Mouse (Mus musculus) CH12.LX (cell line): Measurements from ENCODE around the gene Tnfaip8l2. TPM values are rescaled to one million over a fixed set of nuclear protein-coding genes. Genes with fewer than 3 reads are reported as not detected.

Experiments used
- DNase-seq: peaks from one replicate; pipeline ENCODE4 v3.0.0-alpha.2; 2013; ENCODE audit errors: extremely low read depth
- H3K27ac ChIP-seq: 2 replicates; pipeline ENCODE4 v1.5.1; 2012; ENCODE audit warnings: low read depth, mild to moderate bottlenecking, control low read depth, moderate library complexity; ENCODE audit not compliant: insufficient read depth
- H3K27me3 ChIP-seq: replicated peaks from 2 replicates; pipeline ENCODE3; 2012; ENCODE audit warnings: inconsistent platforms
- H3K36me3 ChIP-seq, 2 experiments: replicated peaks in 1 of 2; 2 replicates each; pipeline versions ENCODE3 to v1.6.1; 2012; ENCODE audit warnings: inconsistent platforms in 1 of 2, low read length in 1 of 2, mild to moderate bottlenecking in 1 of 2, mixed read lengths in 1 of 2, moderate library complexity in 1 of 2; ENCODE audit not compliant: control insufficient read depth in 1 of 2, insufficient read depth in 1 of 2
- H3K4me1 ChIP-seq, 2 experiments: 2 replicates each; pipeline ENCODE4 v1.6.1; 2012; ENCODE audit warnings: inconsistent platforms in 1 of 2, moderate library complexity in 1 of 2; ENCODE audit not compliant: insufficient read depth in 2 of 2, control insufficient read depth in 1 of 2
- H3K4me2 ChIP-seq: 2 replicates; pipeline ENCODE4 v1.6.1; 2012; ENCODE audit warnings: low read depth, mild to moderate bottlenecking, control low read depth; ENCODE audit not compliant: poor library complexity, insufficient read depth, severe bottlenecking
- H3K4me3 ChIP-seq, 3 experiments: fragments of 150-350 bp in 1 of 3; sonication (generic) in 1 of 3; replicated peaks in 1 of 3; 2 replicates each; pipeline versions ENCODE3 to v1.5.1; 2011 to 2012; ENCODE audit warnings: low read depth in 2 of 3, low read length in 2 of 3, mild to moderate bottlenecking in 2 of 3, moderate library complexity in 2 of 3, control low read depth in 1 of 3, improper control_type of control experiment in 1 of 3, inconsistent platforms in 1 of 3, mixed read lengths in 1 of 3; ENCODE audit not compliant: poor library complexity in 1 of 3
- H3K79me2 ChIP-seq: replicated peaks from 2 replicates; pipeline ENCODE4 v1.6.1; 2012; ENCODE audit warnings: mild to moderate bottlenecking, moderate library complexity; ENCODE audit not compliant: control insufficient read depth, poor library complexity, insufficient read depth, severe bottlenecking; ENCODE audit errors: extremely low read depth
- H3K9ac ChIP-seq: 2 replicates; pipeline ENCODE4 v1.6.1; 2012; ENCODE audit warnings: low read depth, mild to moderate bottlenecking, control low read depth, moderate library complexity; ENCODE audit not compliant: insufficient read depth
- H3K9me3 ChIP-seq: replicated peaks from 2 replicates; pipeline ENCODE3; 2012; ENCODE audit warnings: low read length, inconsistent platforms, mixed read lengths
- BHLHE40 ChIP-seq: IDR thresholded peaks from 2 replicates; pipeline ENCODE4 v1.6.1; 2011; ENCODE audit warnings: mild to moderate bottlenecking, low read depth, low read length, improper control_type of control experiment
- CHD1 ChIP-seq: IDR thresholded peaks from 2 replicates; pipeline ENCODE4 v1.6.1; 2012; ENCODE audit warnings: low read depth, low read length, improper control_type of control experiment, inconsistent platforms
- CHD2 ChIP-seq: IDR thresholded peaks from 2 replicates; pipeline ENCODE4 v1.6.1; 2011; ENCODE audit warnings: low read length, improper control_type of control experiment
- CTCF ChIP-seq, 2 experiments: IDR thresholded peaks in 1 of 2; conservative IDR thresholded peaks in 1 of 2; 2 replicates each; pipeline ENCODE4 v1.5.1; 2011 to 2012; ENCODE audit warnings: low read depth in 2 of 2, low read length in 2 of 2, improper control_type of control experiment in 1 of 2, inconsistent platforms in 1 of 2, mild to moderate bottlenecking in 1 of 2, moderate library complexity in 1 of 2
- E2F4 ChIP-seq: IDR thresholded peaks from 2 replicates; pipeline ENCODE4 v1.6.1; 2011; ENCODE audit warnings: low read depth, low read length, improper control_type of control experiment; ENCODE audit not compliant: insufficient replicate concordance
- ELF1 ChIP-seq: IDR thresholded peaks from 2 replicates; pipeline ENCODE4 v1.6.1; 2014; ENCODE audit warnings: low read depth, mild to moderate bottlenecking, inconsistent platforms, low read length, improper control_type of control experiment
- ETS1 ChIP-seq: conservative IDR thresholded peaks from 2 replicates; pipeline ENCODE4 v1.6.1; 2012; ENCODE audit warnings: low read depth, mild to moderate bottlenecking, inconsistent platforms, low read length, improper control_type of control experiment, moderate library complexity
- GABPA ChIP-seq: IDR thresholded peaks from 2 replicates; pipeline ENCODE4 v1.6.1; 2012; ENCODE audit warnings: low read depth, low read length, improper control_type of control experiment, inconsistent platforms; ENCODE audit not compliant: insufficient replicate concordance
- HCFC1 ChIP-seq: IDR thresholded peaks from 2 replicates; pipeline ENCODE4 v1.6.1; 2012; ENCODE audit warnings: low read depth, mild to moderate bottlenecking, inconsistent platforms, low read length, improper control_type of control experiment
- IRF4 ChIP-seq: IDR thresholded peaks from 2 replicates; pipeline ENCODE4 v1.6.1; 2014; ENCODE audit warnings: low read depth, mild to moderate bottlenecking, inconsistent platforms, low read length, improper control_type of control experiment
- JUN ChIP-seq: IDR thresholded peaks from 2 replicates; pipeline ENCODE4 v1.6.1; 2011; ENCODE audit warnings: low read depth, mild to moderate bottlenecking, low read length, improper control_type of control experiment, moderate library complexity; ENCODE audit not compliant: insufficient read depth
- JUND ChIP-seq: conservative IDR thresholded peaks from 2 replicates; pipeline ENCODE4 v1.6.1; 2011; ENCODE audit warnings: low read depth, low read length, improper control_type of control experiment
- KAT2A ChIP-seq: IDR thresholded peaks from 2 replicates; pipeline ENCODE4 v1.6.1; 2012; ENCODE audit warnings: low read length, improper control_type of control experiment, inconsistent platforms; ENCODE audit not compliant: insufficient replicate concordance
- MAFK ChIP-seq: IDR thresholded peaks from 2 replicates; pipeline ENCODE4 v1.6.1; 2011; ENCODE audit warnings: low read length, improper control_type of control experiment; ENCODE audit not compliant: insufficient replicate concordance
- MAZ ChIP-seq: IDR thresholded peaks from 2 replicates; pipeline ENCODE4 v1.6.1; 2012; ENCODE audit warnings: low read depth, mild to moderate bottlenecking, inconsistent platforms, low read length, improper control_type of control experiment, moderate library complexity
- MYC ChIP-seq: IDR thresholded peaks from 2 replicates; pipeline ENCODE4 v1.6.1; 2011; ENCODE audit warnings: low read depth, mild to moderate bottlenecking, improper control_type of control experiment, low read length
- NRF1 ChIP-seq: IDR thresholded peaks from 2 replicates; pipeline ENCODE4 v1.6.1; 2014; ENCODE audit warnings: low read depth, mild to moderate bottlenecking, inconsistent platforms, low read length, improper control_type of control experiment, moderate library complexity
- PAX5 ChIP-seq: IDR thresholded peaks from 2 replicates; pipeline ENCODE4 v1.6.1; 2012; ENCODE audit warnings: low read length, inconsistent platforms, mixed read lengths
- POLR2A ChIP-seq: IDR thresholded peaks from 2 replicates; pipeline ENCODE4 v1.6.1; 2011; ENCODE audit warnings: low read depth, mild to moderate bottlenecking, improper control_type of control experiment, low read length
- POLR2AphosphoS2 ChIP-seq: IDR thresholded peaks from 2 replicates; pipeline ENCODE4 v1.6.1; 2011; ENCODE audit warnings: low read depth, low read length, improper control_type of control experiment
- RAD21 ChIP-seq: IDR thresholded peaks from 2 replicates; pipeline ENCODE4 v1.6.1; 2011; ENCODE audit warnings: low read depth, mild to moderate bottlenecking, low read length, improper control_type of control experiment, moderate library complexity
- RCOR1 ChIP-seq: conservative IDR thresholded peaks from 2 replicates; pipeline ENCODE4 v1.6.1; 2012; ENCODE audit warnings: low read depth, mild to moderate bottlenecking, inconsistent platforms, low read length, improper control_type of control experiment
- SIN3A ChIP-seq: IDR thresholded peaks from 2 replicates; pipeline ENCODE4 v1.6.1; 2012; ENCODE audit warnings: low read length, improper control_type of control experiment, inconsistent platforms
- SMC3 ChIP-seq: IDR thresholded peaks from 2 replicates; pipeline ENCODE4 v1.6.1; 2011; ENCODE audit warnings: low read depth, low read length, improper control_type of control experiment
- TBP ChIP-seq: conservative IDR thresholded peaks from 2 replicates; pipeline ENCODE4 v1.6.1; 2011; ENCODE audit warnings: low read depth, low read length, improper control_type of control experiment
- TCF12 ChIP-seq: IDR thresholded peaks from 2 replicates; pipeline ENCODE4 v1.6.1; 2014; ENCODE audit warnings: low read depth, mild to moderate bottlenecking, inconsistent platforms, low read length, improper control_type of control experiment
- UBTF ChIP-seq: IDR thresholded peaks from 2 replicates; pipeline ENCODE4 v1.6.1; 2012; ENCODE audit warnings: low read depth, mild to moderate bottlenecking, inconsistent platforms, low read length, improper control_type of control experiment, moderate library complexity
- USF2 ChIP-seq: conservative IDR thresholded peaks from 2 replicates; pipeline ENCODE4 v1.6.1; 2011; ENCODE audit warnings: low read depth, low read length, improper control_type of control experiment
- ZC3H11A ChIP-seq: IDR thresholded peaks from 2 replicates; pipeline ENCODE4 v1.6.1; 2012; ENCODE audit warnings: low read depth, mild to moderate bottlenecking, inconsistent platforms, low read length, improper control_type of control experiment
- ZKSCAN1 ChIP-seq: IDR thresholded peaks from 2 replicates; pipeline ENCODE4 v1.6.1; 2012; ENCODE audit warnings: low read depth, inconsistent platforms, low read length, improper control_type of control experiment, borderline replicate concordance
- ZMIZ1 ChIP-seq: IDR thresholded peaks from 2 replicates; pipeline ENCODE4 v1.6.1; 2012; ENCODE audit warnings: low read depth, mild to moderate bottlenecking, inconsistent platforms, low read length, improper control_type of control experiment
- dilution Hi-C: fragments of 300-500 bp; cut with MboI; formaldehyde crosslinking; loops from 2 replicates; pipeline ENCODE4 v1.14.3; 2020; ENCODE audit warnings: low sequenced_read_pairs; ENCODE audit not compliant: extremely low pct_unique_long_range_greater_than_20kb, extremely low pct_ligation_motif_present
- in situ Hi-C: fragments of 300-500 bp; cut with MboI; formaldehyde crosslinking; loops from 3 replicates; pipeline ENCODE4 v1.14.3; 2019; ENCODE audit warnings: low sequenced_read_pairs, low pct_ligation_motif_present, low pct_unique_long_range_greater_than_20kb, mixed read lengths
- polyA plus RNA-seq: library from polyadenylated mRNA; unstranded; fragments of >175 nt; gene quantifications from 2 replicates; pipeline ENCODE4 v1.2.1, GENCODE M21; 2012; ENCODE audit warnings: low read depth; ENCODE audit not compliant: insufficient read length
- total RNA-seq, 2 experiments: library from RNA; depleted of rRNA; stranded (reverse); fragments of 300-350 nt in 1 of 2; fragments of >200 nt in 1 of 2; gene quantifications; 2 replicates each; pipeline ENCODE4 v1.2.3; 2012 to 2014

Gene Tnfaip8l2
- total and polyA plus RNA-seq, 3 experiments, result 18.2 to 28.2 (median 26.2) TPM

DNA sequence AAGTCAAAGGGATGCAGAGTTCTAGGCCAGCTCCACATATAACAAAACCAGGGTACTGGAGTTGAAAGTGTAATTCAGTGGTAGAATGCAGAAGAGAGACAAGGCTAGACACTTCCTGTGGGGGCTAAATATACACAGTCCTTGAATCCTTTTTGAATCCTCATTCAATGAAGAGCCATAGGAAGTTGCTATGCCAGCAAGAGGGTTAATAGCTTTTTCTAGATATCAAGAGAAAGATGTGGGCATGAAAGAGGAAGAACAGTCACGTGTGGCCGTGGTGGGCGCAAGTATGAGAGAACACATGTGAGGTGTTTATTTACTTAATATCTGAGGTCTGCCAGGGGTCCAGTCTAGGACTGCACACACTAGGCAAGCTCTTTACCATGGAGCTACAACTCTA is 5.8 kb downstream of the Tnfaip8l2 start:
- H3K79me2 ChIP-seq, result peaks cover 16% of the 10 kb centered on the region
- peak overlapping the region in 1 of 3 experiments; percentile 54 for H3K4me3 ChIP-seq
- H3K4me1 ChIP-seq, result peaks cover 19 to 45% of the 10 kb centered on the region in 2 experiments
- H3K9ac ChIP-seq, result peak overlapping the region; percentile 81
- H3K4me2 ChIP-seq, result peak overlapping the region; percentile 97
- peak overlapping the region; percentile 65 for H3K27ac ChIP-seq
- TF ChIP-seq ZMIZ1 (no peak), BHLHE40 (peak; percentile 29; the same call in 1 of the 2 replicates)
- dilution Hi-C loops, result no loop called here
- peaks cover 19 to 33% of the 10 kb centered on the region in 2 experiments for H3K36me3 ChIP-seq
- no peaks in the 10 kb centered on the region for H3K27me3 ChIP-seq
- peaks cover 3% of the 10 kb centered on the region for H3K9me3 ChIP-seq
- in situ Hi-C loops, result no loop called here
- DNase-seq, result no peak

DNA sequence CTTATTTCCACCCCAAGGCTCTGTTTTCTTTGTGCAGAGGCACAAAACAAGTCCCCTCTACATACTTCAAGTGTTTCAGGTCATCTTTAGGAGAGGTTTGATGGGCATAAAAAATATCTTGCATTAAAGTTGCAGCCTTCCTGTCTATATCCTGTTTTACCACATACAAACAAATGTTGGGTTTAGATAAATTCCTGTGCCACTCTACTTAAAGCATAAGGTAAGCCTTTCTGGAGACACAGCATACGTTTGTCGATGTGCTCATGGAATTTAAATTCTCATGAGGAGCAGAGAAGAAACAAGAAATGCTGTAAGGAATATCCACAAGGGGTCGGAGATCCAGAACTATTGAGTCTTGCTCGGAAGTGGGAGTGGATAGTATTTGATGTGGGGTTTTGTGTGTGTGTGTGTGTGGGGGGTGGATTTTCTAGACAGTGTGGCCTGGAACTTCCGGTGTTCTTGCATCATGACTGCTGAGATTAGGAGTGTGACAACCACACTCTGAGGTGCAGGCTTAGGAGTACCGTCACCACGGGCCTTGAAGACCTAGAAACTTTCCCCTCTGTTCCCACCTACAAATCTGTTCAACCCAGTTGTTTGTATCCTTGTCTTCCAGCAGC is 6.6 kb downstream of the Tnfaip8l2 start:
- Histone ChIP-seq H3K27ac (peak overlapping the region; percentile 65), H3K4me2 (peak overlapping the region; percentile 97), H3K4me3 (peak overlapping the region; percentile 50 to 64 (median 54)), H3K9ac (peak overlapping the region; percentile 81), H3K27me3 (no peaks in the 10 kb centered on the region), H3K4me1 (peaks cover 18 to 37% of the 10 kb centered on the region in 2 experiments), H3K9me3 (peaks cover 3% of the 10 kb centered on the region), H3K36me3 (peaks cover 22 to 37% of the 10 kb centered on the region in 2 experiments), H3K79me2 (peaks cover 16% of the 10 kb centered on the region)
- DNase-seq, result peak; percentile 77
- in situ Hi-C loops (no loop called here), dilution Hi-C loops (no loop called here)
- TF ChIP-seq HCFC1 (peak; percentile 64; the same call in 1 of the 2 replicates), MAFK (no peak), NRF1 (0 out of 2 replicates have a peak, but pooled peaks have one; percentile 22), MAZ (peak; percentile 72; the same call in 1 of the 2 replicates), TBP (peak; percentile 77; the same call in 1 of the 2 replicates), RCOR1 (no peak), BHLHE40 (peak; percentile 58; the same call in 1 of the 2 replicates), GABPA (no peak), ZMIZ1 (peak; percentile 81; the same call in 1 of the 2 replicates), KAT2A (0 out of 2 replicates have a peak, but pooled peaks have one; percentile 52), SMC3 (no peak), POLR2A (peak; percentile 56), CHD2 (peak; percentile 29; the same call in 1 of the 2 replicates), PAX5 (no peak), RAD21 (no peak), ZKSCAN1 (no peak), MYC (peak; percentile 93), ZC3H11A (no peak), JUN (no peak), IRF4 (peak; percentile 63), USF2 (no peak), TCF12 (peak; percentile 65), ELF1 (peak; percentile 78), JUND (no peak), POLR2AphosphoS2 (peak; percentile 34; the same call in 1 of the 2 replicates), SIN3A (peak; percentile 84), E2F4 (0 out of 2 replicates have a peak, but pooled peaks have one; percentile 24), UBTF (no peak), CTCF (conservative IDR thresholded peaks at IDR 0.05 in 1 of 2, IDR thresholded peaks at IDR 0.05 in 1 of 2; ENCODE audit: low read depth in 2 of 2, low read length in 2 of 2) (no peak), CHD1 (no peak; the same call in 1 of the 2 replicates), ETS1 (peak; percentile 50)
